Mouse (Mus musculus): ENCODE measurements around the gene Dtx3. TPM values are rescaled to one million over a fixed set of nuclear protein-coding genes. Genes with fewer than 3 reads are reported as not detected.
"Not testable (repeated sequence)": the region's sequence is repeated elsewhere in the genome, so short reads cannot be mapped to it uniquely, and the experiment has no call there.

Gene Dtx3
- polyA plus RNA-seq, 1 experiment from 2014 or later: 138 TPM

DNA sequence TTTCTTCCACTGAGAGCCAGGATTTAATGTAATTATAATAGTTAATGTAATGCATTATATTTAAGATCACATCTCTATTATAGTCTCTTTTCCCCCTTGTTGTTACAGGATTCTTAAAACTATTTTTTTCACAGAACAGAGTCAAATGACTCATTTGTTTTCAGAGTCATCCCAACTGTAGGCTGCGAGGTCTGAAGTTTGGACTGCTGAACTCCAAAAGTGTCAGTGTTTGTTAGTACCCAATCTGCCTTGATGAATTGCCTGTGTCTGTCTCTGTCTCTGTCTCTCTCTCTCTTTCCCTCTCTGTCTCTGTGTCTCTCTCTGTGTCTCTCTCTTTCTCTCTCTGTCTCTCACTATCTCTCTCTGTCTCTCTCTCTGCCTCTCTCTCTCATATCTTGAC, 39.0 kb downstream of the Dtx3 start:
- H3K36me3 ChIP-seq (ENCODE audit: control insufficient read depth, insufficient read depth, low read length): no peaks in the 10 kb centered on the region
- H3K27me3 ChIP-seq (ENCODE audit: control insufficient read depth, insufficient read depth, low read length): no peaks in the 10 kb centered on the region
- H3K27ac ChIP-seq (replicated peaks; ENCODE audit: low read depth, low read length): no peak overlapping the region
- no peak overlapping the region for H3K9ac ChIP-seq (ENCODE audit: low read length)
- no peak for DNase-seq (ENCODE audit: low spot score)
- H3K9me3 ChIP-seq (ENCODE audit: control insufficient read depth, low read length): no peaks in the 10 kb centered on the region
- no peak overlapping the region for H3K4me2 ChIP-seq (ENCODE audit: low read depth, severe bottlenecking)
- 83% methylated on average over 1 of the region's 1 CpGs for WGBS
- H3K4me3 ChIP-seq (ENCODE audit: low read depth, low read length): no peak overlapping the region
- H3K4me1 ChIP-seq (ENCODE audit: control insufficient read depth, insufficient read depth, low read length): no peaks in the 10 kb centered on the region
- no peak for ATAC-seq (ENCODE audit: insufficient number of reproducible peaks, low FRiP score, low TSS enrichment, low read depth)

DNA sequence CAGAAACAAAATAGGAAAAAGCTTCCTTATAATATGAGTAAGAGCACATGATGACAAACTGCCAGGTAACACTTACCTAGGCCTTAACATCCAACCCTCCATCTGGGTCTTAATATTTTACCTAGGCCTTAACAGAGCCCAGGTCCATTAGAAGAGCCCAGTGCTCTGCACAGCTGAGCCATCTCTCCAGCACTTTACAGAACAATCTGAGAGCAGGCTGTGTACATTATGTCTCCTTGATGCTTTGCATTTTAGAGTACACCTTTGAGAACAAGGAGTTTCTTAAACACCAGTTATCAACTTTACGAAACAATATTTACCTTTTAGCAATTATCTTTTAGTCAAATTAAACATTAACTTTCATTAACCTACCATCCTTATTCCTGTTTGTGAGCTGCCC, 39.4 kb downstream of the Dtx3 start:
- ATAC-seq (ENCODE audit: insufficient number of reproducible peaks, low FRiP score, low TSS enrichment, low read depth) (no peak), DNase-seq (ENCODE audit: low spot score) (no peak)
- WGBS: 98% methylated on average over 1 of the region's 1 CpGs

DNA sequence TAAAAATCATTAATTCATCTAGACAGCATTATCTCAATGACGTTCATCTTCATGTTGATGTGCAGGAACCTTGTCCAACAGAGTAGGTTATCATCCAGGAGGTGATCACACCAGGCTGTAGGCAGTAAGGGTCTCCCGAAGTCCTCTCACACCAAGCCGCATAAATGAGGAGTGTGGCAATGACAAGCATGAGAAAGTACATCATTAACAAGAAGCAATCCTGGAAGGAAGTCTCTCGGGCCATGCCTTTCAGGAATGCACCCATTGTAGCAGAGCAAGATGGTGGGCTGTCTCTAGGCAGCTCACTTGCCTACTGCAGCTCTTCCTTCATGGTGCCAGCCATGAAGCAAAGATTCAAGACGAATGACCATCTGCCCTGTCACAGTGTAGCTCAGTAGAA, 40.9 kb downstream of the Dtx3 start:
- H3K4me3 ChIP-seq (ENCODE audit: low read depth, low read length): no peak overlapping the region
- H3K9me3 ChIP-seq (ENCODE audit: control insufficient read depth, low read length): no peaks in the 10 kb centered on the region
- H3K4me2 ChIP-seq (ENCODE audit: low read depth, severe bottlenecking): no peak overlapping the region
- no peaks in the 10 kb centered on the region for H3K27me3 ChIP-seq (ENCODE audit: control insufficient read depth, insufficient read depth, low read length)
- DNase-seq (ENCODE audit: low spot score) (no peak), ATAC-seq (ENCODE audit: insufficient number of reproducible peaks, low FRiP score, low TSS enrichment, low read depth) (no peak)
- H3K9ac ChIP-seq (ENCODE audit: low read length): no peak overlapping the region
- 85% methylated on average over 5 of the region's 5 CpGs for WGBS
- H3K27ac ChIP-seq (replicated peaks; ENCODE audit: low read depth, low read length): no peak overlapping the region
- H3K4me1 ChIP-seq (ENCODE audit: control insufficient read depth, insufficient read depth, low read length): no peaks in the 10 kb centered on the region
- H3K36me3 ChIP-seq (ENCODE audit: control insufficient read depth, insufficient read depth, low read length): no peaks in the 10 kb centered on the region

More for the DNA sequence above, 39.4 kb downstream of the Dtx3 start:
- Histone ChIP-seq H3K4me1 (ENCODE audit: control insufficient read depth, insufficient read depth, low read length) (no peaks in the 10 kb centered on the region), H3K36me3 (ENCODE audit: control insufficient read depth, insufficient read depth, low read length) (no peaks in the 10 kb centered on the region), H3K4me3 (ENCODE audit: low read depth, low read length) (no peak overlapping the region), H3K9ac (ENCODE audit: low read length) (no peak overlapping the region), H3K27ac (replicated peaks; ENCODE audit: low read depth, low read length) (no peak overlapping the region), H3K4me2 (ENCODE audit: low read depth, severe bottlenecking) (no peak overlapping the region), H3K27me3 (ENCODE audit: control insufficient read depth, insufficient read depth, low read length) (no peaks in the 10 kb centered on the region), H3K9me3 (ENCODE audit: control insufficient read depth, low read length) (no peaks in the 10 kb centered on the region)

DNA sequence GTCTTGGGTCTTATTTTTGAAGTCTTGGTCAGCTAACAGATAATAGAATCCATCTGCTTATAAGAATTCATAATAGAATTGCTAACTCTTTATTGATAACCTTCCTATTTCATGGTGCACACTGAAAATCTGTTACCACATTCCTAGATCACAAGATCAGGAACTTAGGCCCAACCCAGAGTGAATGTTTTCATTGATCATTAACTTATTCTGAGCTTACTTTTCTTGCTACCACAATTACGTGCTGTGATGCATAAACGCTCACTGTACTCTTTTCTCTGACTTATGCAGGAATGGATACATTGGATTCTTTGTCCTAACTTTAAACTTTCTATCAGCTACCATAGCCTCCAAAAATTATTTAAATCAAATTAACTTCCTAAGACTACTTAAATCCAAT, 41.3 kb downstream of the Dtx3 start:
- H3K4me3 ChIP-seq (ENCODE audit: low read depth, low read length): no peak overlapping the region
- H3K27me3 ChIP-seq (ENCODE audit: control insufficient read depth, insufficient read depth, low read length): no peaks in the 10 kb centered on the region
- H3K4me1 ChIP-seq (ENCODE audit: control insufficient read depth, insufficient read depth, low read length): no peaks in the 10 kb centered on the region
- no peak for ATAC-seq (ENCODE audit: insufficient number of reproducible peaks, low FRiP score, low TSS enrichment, low read depth)
- no peak overlapping the region for H3K4me2 ChIP-seq (ENCODE audit: low read depth, severe bottlenecking)
- H3K9me3 ChIP-seq (ENCODE audit: control insufficient read depth, low read length): no peaks in the 10 kb centered on the region
- no peak for DNase-seq (ENCODE audit: low spot score)
- H3K9ac ChIP-seq (ENCODE audit: low read length): no peak overlapping the region
- H3K36me3 ChIP-seq (ENCODE audit: control insufficient read depth, insufficient read depth, low read length): no peaks in the 10 kb centered on the region
- no peak overlapping the region for H3K27ac ChIP-seq (replicated peaks; ENCODE audit: low read depth, low read length)
- 94% methylated on average over 2 of the region's 2 CpGs for WGBS

DNA sequence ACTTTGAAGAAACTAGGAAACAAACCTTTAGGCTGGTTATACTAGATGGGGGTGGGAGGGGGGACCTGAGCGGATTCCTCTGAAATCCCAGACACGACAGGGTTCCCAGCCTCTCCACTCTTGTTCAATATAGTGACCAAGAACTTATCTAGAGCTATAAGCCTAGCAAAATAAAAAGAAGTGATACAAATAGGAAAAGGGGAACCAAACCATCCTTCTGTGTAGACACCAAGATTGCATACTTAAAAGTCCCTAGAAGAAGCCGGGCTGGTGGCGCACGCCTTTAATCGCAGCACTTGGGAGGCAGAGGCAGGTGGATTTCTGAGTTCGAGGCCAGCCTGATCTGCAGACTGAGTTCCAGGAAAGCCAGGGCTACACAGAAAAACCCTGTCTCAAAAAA, 42.2 kb downstream of the Dtx3 start:
- H3K4me2 ChIP-seq (ENCODE audit: low read depth, severe bottlenecking): no peak overlapping the region
- 94% methylated on average over 7 of the region's 7 CpGs for WGBS
- no peak for DNase-seq (ENCODE audit: low spot score)
- H3K36me3 ChIP-seq (ENCODE audit: control insufficient read depth, insufficient read depth, low read length): no peaks in the 10 kb centered on the region
- H3K9ac ChIP-seq (ENCODE audit: low read length): no peak overlapping the region
- ATAC-seq (ENCODE audit: insufficient number of reproducible peaks, low FRiP score, low TSS enrichment, low read depth): no peak
- no peaks in the 10 kb centered on the region for H3K27me3 ChIP-seq (ENCODE audit: control insufficient read depth, insufficient read depth, low read length)
- H3K4me1 ChIP-seq (ENCODE audit: control insufficient read depth, insufficient read depth, low read length): no peaks in the 10 kb centered on the region
- no peaks in the 10 kb centered on the region for H3K9me3 ChIP-seq (ENCODE audit: control insufficient read depth, low read length)
- H3K4me3 ChIP-seq (ENCODE audit: low read depth, low read length): no peak overlapping the region
- H3K27ac ChIP-seq (replicated peaks; ENCODE audit: low read depth, low read length): no peak overlapping the region

DNA sequence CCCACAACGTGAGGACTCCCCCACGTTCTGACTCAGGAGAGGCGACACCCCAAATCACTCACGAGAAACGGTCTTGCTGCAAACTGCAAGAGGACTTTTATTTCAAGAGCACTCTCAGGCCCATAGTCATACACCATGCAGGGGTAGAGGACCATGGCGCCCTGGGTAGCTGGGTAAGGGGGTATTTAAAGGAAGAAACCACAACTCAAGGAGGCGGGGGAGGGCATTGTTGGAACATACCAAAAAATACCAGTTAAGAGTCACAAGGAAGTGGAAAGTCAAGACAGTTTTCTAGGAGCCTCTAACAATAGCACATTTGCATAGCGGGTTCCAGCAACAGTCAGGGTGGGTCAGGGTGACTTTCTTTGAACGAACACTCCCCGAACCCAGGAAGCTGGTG, 43.0 kb downstream of the Dtx3 start:
- H3K27ac ChIP-seq (replicated peaks; ENCODE audit: low read depth, low read length); H3K4me1 ChIP-seq (ENCODE audit: control insufficient read depth, insufficient read depth, low read length); H3K9me3 ChIP-seq (ENCODE audit: control insufficient read depth, low read length); H3K4me2 ChIP-seq (ENCODE audit: low read depth, severe bottlenecking); H3K4me3 ChIP-seq (ENCODE audit: low read depth, low read length); DNase-seq (ENCODE audit: low spot score); H3K36me3 ChIP-seq (ENCODE audit: control insufficient read depth, insufficient read depth, low read length); H3K9ac ChIP-seq (ENCODE audit: low read length); H3K27me3 ChIP-seq (ENCODE audit: control insufficient read depth, insufficient read depth, low read length); ATAC-seq (ENCODE audit: insufficient number of reproducible peaks, low FRiP score, low TSS enrichment, low read depth): not testable (repeated sequence)
- 92% methylated on average over 10 of the region's 10 CpGs for WGBS

DNA sequence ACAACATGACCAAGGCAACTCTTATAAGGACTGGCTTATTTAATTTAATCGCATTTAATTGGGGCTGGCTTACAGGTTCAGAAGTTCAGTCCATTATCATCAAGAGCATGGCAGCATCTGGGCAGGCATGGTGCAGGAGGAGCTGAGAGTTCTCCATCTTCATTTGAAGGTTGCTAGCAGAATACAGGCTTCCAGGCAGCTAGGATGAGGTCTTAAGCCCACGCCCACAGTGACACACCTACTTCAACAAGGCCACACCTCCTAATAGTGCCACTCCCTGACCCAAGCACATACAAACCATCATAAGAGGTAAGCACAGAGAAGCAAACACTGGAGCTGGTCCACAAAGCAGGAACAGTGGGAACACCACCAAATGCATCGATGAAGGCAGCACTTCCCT, 44.3 kb downstream of the Dtx3 start:
- H3K4me3 ChIP-seq (ENCODE audit: low read depth, low read length); DNase-seq (ENCODE audit: low spot score); H3K9ac ChIP-seq (ENCODE audit: low read length); H3K36me3 ChIP-seq (ENCODE audit: control insufficient read depth, insufficient read depth, low read length); H3K27me3 ChIP-seq (ENCODE audit: control insufficient read depth, insufficient read depth, low read length); ATAC-seq (ENCODE audit: insufficient number of reproducible peaks, low FRiP score, low TSS enrichment, low read depth); H3K4me1 ChIP-seq (ENCODE audit: control insufficient read depth, insufficient read depth, low read length); H3K27ac ChIP-seq (replicated peaks; ENCODE audit: low read depth, low read length); H3K4me2 ChIP-seq (ENCODE audit: low read depth, severe bottlenecking); H3K9me3 ChIP-seq (ENCODE audit: control insufficient read depth, low read length): not testable (repeated sequence)
- WGBS: 89% methylated on average over 3 of the region's 3 CpGs

DNA sequence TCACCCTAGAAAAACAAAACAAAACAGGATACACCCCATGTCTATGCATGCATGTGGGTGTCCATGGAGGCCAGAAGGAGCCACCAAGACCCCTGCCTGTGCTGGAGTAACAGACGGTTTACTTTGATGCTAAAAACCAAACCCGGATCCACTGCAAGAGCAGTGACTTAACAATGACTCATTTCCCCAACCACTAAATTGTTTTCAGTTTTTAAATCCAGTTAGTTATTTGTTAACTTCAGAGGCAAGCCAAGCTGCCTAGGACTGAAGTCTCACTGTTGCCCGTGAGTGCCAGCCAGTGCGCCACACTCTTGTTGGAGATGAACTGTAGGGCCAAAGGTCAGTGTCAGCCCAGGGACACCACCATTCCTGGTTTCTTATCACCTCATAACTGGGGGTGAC, 45.1 kb downstream of the Dtx3 start:
- no peak for ATAC-seq (ENCODE audit: insufficient number of reproducible peaks, low FRiP score, low TSS enrichment, low read depth)
- Histone ChIP-seq H3K27ac (replicated peaks; ENCODE audit: low read depth, low read length) (no peak overlapping the region), H3K9ac (ENCODE audit: low read length) (no peak overlapping the region), H3K4me2 (ENCODE audit: low read depth, severe bottlenecking) (no peak overlapping the region), H3K4me1 (ENCODE audit: control insufficient read depth, insufficient read depth, low read length) (no peaks in the 10 kb centered on the region), H3K9me3 (ENCODE audit: control insufficient read depth, low read length) (no peaks in the 10 kb centered on the region), H3K27me3 (ENCODE audit: control insufficient read depth, insufficient read depth, low read length) (no peaks in the 10 kb centered on the region), H3K36me3 (ENCODE audit: control insufficient read depth, insufficient read depth, low read length) (no peaks in the 10 kb centered on the region), H3K4me3 (ENCODE audit: low read depth, low read length) (no peak overlapping the region)
- WGBS: 78% methylated on average over 4 of the region's 4 CpGs
- DNase-seq (ENCODE audit: low spot score): no peak

DNA sequence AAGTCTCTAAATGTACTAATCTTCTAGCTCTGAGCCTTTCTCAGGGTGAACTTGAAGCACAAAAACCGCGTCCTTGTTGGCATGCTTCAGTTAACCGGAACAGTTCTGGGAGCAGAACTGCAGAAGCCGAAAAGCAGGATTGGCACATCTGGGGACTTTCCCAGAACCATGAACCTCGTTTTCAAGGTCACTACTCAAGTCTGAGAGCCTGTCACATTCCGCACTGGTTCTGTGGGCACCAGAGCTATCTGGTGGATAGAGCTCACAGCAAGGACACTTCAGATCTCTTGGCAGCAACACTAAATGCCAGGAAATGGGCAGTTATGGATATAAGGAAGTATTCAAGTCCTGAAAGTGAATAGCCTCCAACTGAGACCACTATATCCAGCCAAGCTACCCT, 48.4 kb downstream of the Dtx3 start:
- Histone ChIP-seq H3K27me3 (ENCODE audit: control insufficient read depth, insufficient read depth, low read length) (no peaks in the 10 kb centered on the region), H3K9me3 (ENCODE audit: control insufficient read depth, low read length) (no peaks in the 10 kb centered on the region), H3K4me1 (ENCODE audit: control insufficient read depth, insufficient read depth, low read length) (no peaks in the 10 kb centered on the region), H3K9ac (ENCODE audit: low read length) (no peak overlapping the region), H3K27ac (replicated peaks; ENCODE audit: low read depth, low read length) (no peak overlapping the region), H3K4me3 (ENCODE audit: low read depth, low read length) (no peak overlapping the region), H3K4me2 (ENCODE audit: low read depth, severe bottlenecking) (no peak overlapping the region), H3K36me3 (ENCODE audit: control insufficient read depth, insufficient read depth, low read length) (no peaks in the 10 kb centered on the region)
- WGBS: 83% methylated on average over 6 of the region's 6 CpGs
- no peak for ATAC-seq (ENCODE audit: insufficient number of reproducible peaks, low FRiP score, low TSS enrichment, low read depth)
- no peak for DNase-seq (ENCODE audit: low spot score)

Measured in limb, embryonic 11.5 days (tissue).